Mouse (Mus musculus): Measurements from ENCODE around the gene Arhgap36. TPM values are rescaled to one million over a fixed set of nuclear protein-coding genes. Genes with fewer than 3 reads are reported as not detected.
A peak's percentile ranks its signal among the peaks of the same experiment; 100 is the strongest.

Arhgap36 gene
- polyA plus RNA-seq, 1 experiment from 2014 or later: 0.41 TPM

- no peak overlapping the region for H3K4me3 ChIP-seq (ENCODE audit: low read depth, low read length)
- TF ChIP-seq EP300 (optimal IDR thresholded peaks at IDR 0.05): no peak
- no peak for TF ChIP-seq CTCF (IDR thresholded peaks at IDR 0.05; ENCODE audit: low read depth)
- H3K4me1 ChIP-seq (replicated peaks; ENCODE audit: control insufficient read depth, insufficient read depth): no peaks in the 10 kb centered on the region
- ATAC-seq (ENCODE audit: low FRiP score, low TSS enrichment) (no peak), DNase-seq (ENCODE audit: low spot score) (no peak)
- no peaks in the 10 kb centered on the region for H3K36me3 ChIP-seq (ENCODE audit: control insufficient read depth, insufficient read depth, low read length)
- H3K4me2 ChIP-seq (replicated peaks; ENCODE audit: low read depth): no peak overlapping the region
- H3K27ac ChIP-seq (replicated peaks): no peak overlapping the region
- 79% methylated on average over 5 of the region's 5 CpGs for WGBS
- no peak overlapping the region for H3K9ac ChIP-seq (ENCODE audit: low read length)
- H3K27me3 ChIP-seq (ENCODE audit: control insufficient read depth, insufficient read depth, low read length): no peaks in the 10 kb centered on the region
- no peaks in the 10 kb centered on the region for H3K9me3 ChIP-seq (ENCODE audit: control insufficient read depth, low read length)
Observed at GRCm38 (mm10) chrX:49489141-49489540, 25.4 kb downstream of the Arhgap36 start.

- H3K9me3 ChIP-seq (ENCODE audit: control insufficient read depth, low read length): no peaks in the 10 kb centered on the region
- H3K4me3 ChIP-seq (ENCODE audit: low read depth, low read length): peak overlapping the region; percentile 24
- no peaks in the 10 kb centered on the region for H3K36me3 ChIP-seq (ENCODE audit: control insufficient read depth, insufficient read depth, low read length)
- ATAC-seq (ENCODE audit: low FRiP score, low TSS enrichment) (no peak), DNase-seq (ENCODE audit: low spot score) (no peak)
- H3K27me3 ChIP-seq (ENCODE audit: control insufficient read depth, insufficient read depth, low read length): no peaks in the 10 kb centered on the region
- H3K27ac ChIP-seq (replicated peaks): no peak overlapping the region
- H3K9ac ChIP-seq (ENCODE audit: low read length): no peak overlapping the region
- peak overlapping the region; percentile 32 for H3K4me2 ChIP-seq (replicated peaks; ENCODE audit: low read depth)
- H3K4me1 ChIP-seq (replicated peaks; ENCODE audit: control insufficient read depth, insufficient read depth): no peaks in the 10 kb centered on the region
- whole genome bisulfite sequencing: 15% methylated on average over 43 of the region's 46 CpGs
- TF ChIP-seq CTCF (IDR thresholded peaks at IDR 0.05; ENCODE audit: low read depth) (no peak), EP300 (optimal IDR thresholded peaks at IDR 0.05) (no peak)
Observed at GRCm38 (mm10) chrX:49493739-49494449, 30.1 kb downstream of the Arhgap36 start.

Other genes starting within 250 kb of the Arhgap36 start
- gene Enox2, start 175.7 kb upstream of the Arhgap36 start, polyA plus RNA-seq (2015; fragmentation: Nextera tagmentation; extraction: Ambion mirVana): 5.8 and 6.5 TPM in 2 replicates
- not detected in 2 replicates for gene Olfr1320, start 208.4 kb downstream of the Arhgap36 start, polyA plus RNA-seq (2015; fragmentation: Nextera tagmentation; extraction: Ambion mirVana)

Data from stomach, postnatal 0 days (tissue).